Mouse (Mus musculus): ENCODE measurements at regions not wholly inside any gene's neighbourhood (a gene's known extent, or its start where the extent isn't known, plus 50 kb on each side); places are given as distances from the start of the nearest gene placed in this dataset.

- Histone ChIP-seq H3K27ac (no peak overlapping the region), H3K27me3 (ENCODE audit: poor library complexity, severe bottlenecking) (no peaks in the 10 kb centered on the region), H3K9me3 (no peaks in the 10 kb centered on the region), H3K36me3 (replicated peaks) (no peaks in the 10 kb centered on the region), H3K4me1 (peaks cover 11% of the 10 kb centered on the region), H3K4me3 (no peak overlapping the region)
- 81% methylated on average over 3 of the region's 3 CpGs for WGBS
- no peak for DNase-seq (ENCODE audit: extremely low spot score, low spot score)
Observed at GRCm38 (mm10) chr9:30021981-30022380, 59.0 kb upstream of the Ntm start.

GRCm38 (mm10) chr9:30025275-30025674 lies 62.3 kb upstream of the Ntm start:
- Histone ChIP-seq H3K4me3 (no peak overlapping the region), H3K27me3 (ENCODE audit: poor library complexity, severe bottlenecking) (no peaks in the 10 kb centered on the region), H3K27ac (no peak overlapping the region), H3K4me1 (peaks cover 11% of the 10 kb centered on the region), H3K9me3 (no peaks in the 10 kb centered on the region), H3K36me3 (replicated peaks) (no peaks in the 10 kb centered on the region)
- DNase-seq (ENCODE audit: extremely low spot score, low spot score): no peak
- 48% methylated on average over 7 of the region's 7 CpGs for WGBS

- Histone ChIP-seq H3K4me1 (peaks cover 11% of the 10 kb centered on the region), H3K27me3 (ENCODE audit: poor library complexity, severe bottlenecking) (no peaks in the 10 kb centered on the region), H3K9me3 (no peaks in the 10 kb centered on the region), H3K36me3 (replicated peaks) (no peaks in the 10 kb centered on the region), H3K4me3 (no peak overlapping the region), H3K27ac (no peak overlapping the region)
- no peak for DNase-seq (ENCODE audit: extremely low spot score, low spot score)
- WGBS: 88% methylated on average over 5 of the region's 5 CpGs
Observed at GRCm38 (mm10) chr9:30026939-30027338, 64.0 kb upstream of the Ntm start.

GRCm38 (mm10) chr9:30040396-30040795 lies 77.5 kb upstream of the Ntm start:
- peak; percentile 17 for DNase-seq (ENCODE audit: extremely low spot score, low spot score)
- WGBS: 22% methylated on average over 4 of the region's 4 CpGs
- Histone ChIP-seq H3K36me3 (replicated peaks) (no peaks in the 10 kb centered on the region), H3K4me1 (peaks cover 15% of the 10 kb centered on the region), H3K27me3 (ENCODE audit: poor library complexity, severe bottlenecking) (no peaks in the 10 kb centered on the region), H3K27ac (no peak overlapping the region), H3K9me3 (no peaks in the 10 kb centered on the region), H3K4me3 (no peak overlapping the region)

GRCm38 (mm10) chr9:30064551-30064950 lies 101.6 kb upstream of the Ntm start:
- 0 out of 2 replicates have a peak, but pooled peaks cover 3% of the 10 kb centered on the region for H3K4me1 ChIP-seq
- no peaks in the 10 kb centered on the region for H3K9me3 ChIP-seq
- H3K27me3 ChIP-seq (ENCODE audit: poor library complexity, severe bottlenecking): no peaks in the 10 kb centered on the region
- WGBS: 96% methylated on average over 2 of the region's 2 CpGs
- no peaks in the 10 kb centered on the region for H3K36me3 ChIP-seq (replicated peaks)
- no peak overlapping the region for H3K4me3 ChIP-seq
- no peak overlapping the region for H3K27ac ChIP-seq
- DNase-seq (ENCODE audit: extremely low spot score, low spot score): no peak

- no peak for DNase-seq (ENCODE audit: extremely low spot score, low spot score)
- Histone ChIP-seq H3K27ac (no peak overlapping the region), H3K4me1 (0 out of 2 replicates have a peak, but pooled peaks cover 3% of the 10 kb centered on the region), H3K4me3 (no peak overlapping the region), H3K9me3 (no peaks in the 10 kb centered on the region), H3K27me3 (ENCODE audit: poor library complexity, severe bottlenecking) (no peaks in the 10 kb centered on the region), H3K36me3 (replicated peaks) (no peaks in the 10 kb centered on the region)
- 79% methylated on average over 7 of the region's 7 CpGs for WGBS
Observed at GRCm38 (mm10) chr9:30067980-30068379, 105.0 kb upstream of the Ntm start.

- H3K4me1 ChIP-seq: 0 out of 2 replicates have a peak, but pooled peaks cover 4% of the 10 kb centered on the region
- H3K27me3 ChIP-seq (ENCODE audit: poor library complexity, severe bottlenecking): no peaks in the 10 kb centered on the region
- no peak overlapping the region for H3K27ac ChIP-seq
- H3K4me3 ChIP-seq: no peak overlapping the region
- H3K9me3 ChIP-seq: no peaks in the 10 kb centered on the region
- H3K36me3 ChIP-seq (replicated peaks): no peaks in the 10 kb centered on the region
- 90% methylated on average over 3 of the region's 3 CpGs for WGBS
- DNase-seq (ENCODE audit: extremely low spot score, low spot score): no peak
Observed at GRCm38 (mm10) chr9:30075233-30075632, 112.3 kb upstream of the Ntm start.

GRCm38 (mm10) chr9:30076006-30076405 lies 113.1 kb upstream of the Ntm start:
- Histone ChIP-seq H3K27ac (no peak overlapping the region), H3K4me3 (no peak overlapping the region)

GRCm38 (mm10) chr9:30076482-30076881 lies 113.5 kb upstream of the Ntm start:
- no peaks in the 10 kb centered on the region for H3K27me3 ChIP-seq (ENCODE audit: poor library complexity, severe bottlenecking)
- H3K9me3 ChIP-seq: no peaks in the 10 kb centered on the region
- no peak overlapping the region for H3K4me3 ChIP-seq
- no peak overlapping the region for H3K27ac ChIP-seq
- no peak for DNase-seq (ENCODE audit: extremely low spot score, low spot score)
- H3K36me3 ChIP-seq (replicated peaks): no peaks in the 10 kb centered on the region
- 0 out of 2 replicates have a peak, but pooled peaks cover 4% of the 10 kb centered on the region for H3K4me1 ChIP-seq
- 67% methylated on average over 3 of the region's 3 CpGs for WGBS

More at GRCm38 (mm10) chr9:30076006-30076405, 113.1 kb upstream of the Ntm start:
- Histone ChIP-seq H3K9me3 (no peaks in the 10 kb centered on the region), H3K4me1 (0 out of 2 replicates have a peak, but pooled peaks cover 4% of the 10 kb centered on the region), H3K36me3 (replicated peaks) (no peaks in the 10 kb centered on the region), H3K27me3 (ENCODE audit: poor library complexity, severe bottlenecking) (no peaks in the 10 kb centered on the region)
- no peak for DNase-seq (ENCODE audit: extremely low spot score, low spot score)
- WGBS: 92% methylated on average over 6 of the region's 6 CpGs

GRCm38 (mm10) chr9:30101942-30102341 lies 139.0 kb upstream of the Ntm start:
- WGBS: 55% methylated on average over 6 of the region's 6 CpGs

GRCm38 (mm10) chr9:30122371-30122770 lies 159.4 kb upstream of the Ntm start:
- DNase-seq (ENCODE audit: extremely low spot score, low spot score): no peak
- no peaks in the 10 kb centered on the region for H3K27me3 ChIP-seq (ENCODE audit: poor library complexity, severe bottlenecking)
- H3K4me3 ChIP-seq: no peak overlapping the region
- no peaks in the 10 kb centered on the region for H3K4me1 ChIP-seq
- 87% methylated on average over 3 of the region's 3 CpGs for WGBS
- no peaks in the 10 kb centered on the region for H3K9me3 ChIP-seq
- H3K27ac ChIP-seq: no peak overlapping the region
- no peaks in the 10 kb centered on the region for H3K36me3 ChIP-seq (replicated peaks)

More at GRCm38 (mm10) chr9:30101942-30102341, 139.0 kb upstream of the Ntm start:
- Histone ChIP-seq H3K36me3 (replicated peaks) (no peaks in the 10 kb centered on the region), H3K27me3 (ENCODE audit: poor library complexity, severe bottlenecking) (no peaks in the 10 kb centered on the region), H3K9me3 (no peaks in the 10 kb centered on the region), H3K27ac (peak overlapping the region; percentile 49; the same call in 1 of the 2 replicates), H3K4me3 (no peak overlapping the region), H3K4me1 (peaks cover 17% of the 10 kb centered on the region)
- no peak for DNase-seq (ENCODE audit: extremely low spot score, low spot score)

GRCm38 (mm10) chr9:30129151-30129550 lies 166.2 kb upstream of the Ntm start:
- no peaks in the 10 kb centered on the region for H3K36me3 ChIP-seq (replicated peaks)
- no peaks in the 10 kb centered on the region for H3K9me3 ChIP-seq
- no peak for DNase-seq (ENCODE audit: extremely low spot score, low spot score)
- no peak overlapping the region for H3K4me3 ChIP-seq
- H3K4me1 ChIP-seq: no peaks in the 10 kb centered on the region
- 80% methylated on average over 6 of the region's 6 CpGs for WGBS
- no peak overlapping the region for H3K27ac ChIP-seq
- H3K27me3 ChIP-seq (ENCODE audit: poor library complexity, severe bottlenecking): no peaks in the 10 kb centered on the region

GRCm38 (mm10) chr9:30131626-30132025 lies 168.7 kb upstream of the Ntm start:
- H3K4me3 ChIP-seq: no peak overlapping the region

GRCm38 (mm10) chr9:30134303-30134702 lies 171.4 kb upstream of the Ntm start:
- no peaks in the 10 kb centered on the region; the same call in 1 of the 2 replicates for H3K27me3 ChIP-seq (ENCODE audit: poor library complexity, severe bottlenecking)
- 74% methylated on average over 3 of the region's 3 CpGs for WGBS
- no peak for DNase-seq (ENCODE audit: extremely low spot score, low spot score)
- H3K27ac ChIP-seq: no peak overlapping the region
- no peak overlapping the region for H3K4me3 ChIP-seq
- H3K36me3 ChIP-seq (replicated peaks): no peaks in the 10 kb centered on the region
- H3K9me3 ChIP-seq: no peaks in the 10 kb centered on the region
- peaks cover 14% of the 10 kb centered on the region for H3K4me1 ChIP-seq

More at GRCm38 (mm10) chr9:30131626-30132025, 168.7 kb upstream of the Ntm start:
- Histone ChIP-seq H3K4me1 (peaks cover 4% of the 10 kb centered on the region; the same call in 1 of the 2 replicates), H3K27me3 (ENCODE audit: poor library complexity, severe bottlenecking) (no peaks in the 10 kb centered on the region), H3K27ac (no peak overlapping the region), H3K36me3 (replicated peaks) (no peaks in the 10 kb centered on the region), H3K9me3 (no peaks in the 10 kb centered on the region)
- no peak for DNase-seq (ENCODE audit: extremely low spot score, low spot score)
- 89% methylated on average over 2 of the region's 2 CpGs for WGBS
